Mouse (Mus musculus): ENCODE measurements around the gene Pwp2.
"Not testable (repeated sequence)": the region's sequence is repeated elsewhere in the genome, so short reads cannot be mapped to it uniquely, and the experiment has no call there.

Pwp2 gene

DNA sequence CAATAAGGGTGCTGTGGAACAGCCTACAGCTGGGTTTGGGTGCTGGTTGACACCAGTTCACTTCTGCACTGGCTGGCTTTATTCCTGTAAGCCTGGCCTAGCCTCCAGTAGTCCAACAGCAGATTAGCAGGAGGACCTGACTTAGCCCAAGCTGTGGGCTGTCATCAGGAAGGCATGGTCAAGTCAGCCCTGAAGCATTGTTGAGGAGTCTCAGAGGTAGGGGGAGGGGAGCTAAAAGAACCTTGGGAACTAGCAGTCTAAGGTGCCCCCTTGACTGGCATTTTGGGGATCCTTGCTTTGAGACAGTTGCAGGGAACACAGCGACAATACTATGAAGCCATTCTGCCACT lies 44.7 kb downstream of the Pwp2 start:
- no peak for DNase-seq (ENCODE audit: low read depth)

DNA sequence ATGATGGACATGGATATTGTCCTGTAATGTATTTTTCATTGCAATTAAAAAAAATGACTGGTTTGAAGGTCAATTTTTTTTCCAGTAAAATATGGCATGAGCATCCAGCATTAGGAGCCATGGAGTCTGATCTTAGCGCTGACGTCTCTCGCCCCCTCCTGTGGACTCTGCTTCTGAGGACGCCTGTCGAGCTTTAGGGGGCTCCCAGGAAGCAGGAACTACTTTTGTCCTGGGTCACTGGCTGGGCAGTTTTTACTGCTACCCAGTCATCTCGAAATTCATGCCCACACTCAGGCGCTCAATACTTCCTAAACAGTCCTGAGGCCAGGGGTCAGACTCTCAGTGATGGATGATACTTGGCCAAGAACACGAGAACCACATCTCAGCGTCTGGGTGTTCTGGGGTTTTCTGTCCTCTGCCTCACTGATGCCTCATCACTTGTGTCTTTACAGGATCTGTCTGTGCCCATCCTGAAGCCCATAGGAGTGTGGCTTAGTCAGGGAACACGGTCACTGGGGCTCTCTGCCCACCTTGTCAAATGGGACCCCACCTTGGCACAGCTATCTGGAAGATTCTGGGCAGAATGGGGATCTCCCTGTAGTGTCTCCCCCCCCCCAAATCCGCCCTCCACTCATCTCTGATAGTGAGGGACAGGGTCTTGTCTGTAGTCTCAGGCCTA lies 45.2 kb downstream of the Pwp2 start:
- no peak for DNase-seq (ENCODE audit: low read depth)

DNA sequence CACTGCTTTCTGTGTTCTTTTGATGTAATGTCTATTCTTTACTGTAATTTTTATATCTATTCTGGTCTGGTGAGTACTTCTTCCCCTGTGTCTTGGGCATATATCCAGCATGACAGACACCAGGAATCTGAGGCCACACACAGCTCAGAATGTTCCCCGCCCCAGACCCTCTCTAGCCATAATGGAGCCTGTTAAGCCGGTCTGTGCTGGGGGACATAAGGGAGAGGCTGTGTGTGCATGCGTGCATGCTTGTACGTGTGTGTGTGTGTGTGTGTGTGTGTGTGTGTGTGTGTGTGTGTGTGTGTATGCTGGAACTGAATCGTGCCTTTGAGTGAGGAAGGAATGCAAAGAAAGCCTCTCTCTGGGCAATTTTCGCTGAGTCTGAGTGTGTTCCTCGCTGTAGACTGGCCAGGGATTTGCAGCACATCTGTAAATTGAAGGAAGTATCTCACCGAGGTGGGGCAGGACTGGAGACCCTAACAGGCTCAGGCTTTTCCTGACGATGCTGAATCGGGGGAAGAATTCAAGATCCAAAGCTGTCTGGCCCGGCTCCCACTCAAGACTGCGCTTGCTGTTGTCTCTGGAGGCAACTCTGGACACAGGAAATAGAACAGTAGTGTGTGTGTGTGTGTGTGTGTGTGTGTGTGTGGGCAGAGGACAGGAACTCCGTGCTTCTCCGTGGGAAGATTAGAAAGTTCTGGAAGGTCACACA lies 46.0 kb downstream of the Pwp2 start:
- no peak for DNase-seq (ENCODE audit: low read depth)

DNA sequence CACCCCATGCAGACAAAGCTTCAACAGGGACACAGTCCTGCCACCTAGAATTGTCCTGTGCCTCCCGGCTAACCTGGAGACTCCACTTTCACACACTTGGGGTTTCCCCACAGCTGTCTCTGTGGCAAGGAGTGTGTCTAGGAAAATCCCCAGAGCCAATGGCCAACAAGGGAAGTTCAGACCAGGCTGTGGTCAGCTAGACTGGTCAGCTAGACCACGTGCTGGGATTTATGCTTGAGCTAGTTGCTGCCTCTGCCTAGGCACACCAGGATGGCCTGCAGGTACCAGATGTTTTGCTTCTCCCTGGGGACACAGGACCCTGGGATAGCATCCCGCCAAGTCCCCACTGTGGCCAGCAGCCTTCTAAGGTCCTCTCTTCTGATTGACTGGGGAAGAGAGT lies 47.8 kb downstream of the Pwp2 start:
- DNase-seq (ENCODE audit: low read depth): no peak

DNA sequence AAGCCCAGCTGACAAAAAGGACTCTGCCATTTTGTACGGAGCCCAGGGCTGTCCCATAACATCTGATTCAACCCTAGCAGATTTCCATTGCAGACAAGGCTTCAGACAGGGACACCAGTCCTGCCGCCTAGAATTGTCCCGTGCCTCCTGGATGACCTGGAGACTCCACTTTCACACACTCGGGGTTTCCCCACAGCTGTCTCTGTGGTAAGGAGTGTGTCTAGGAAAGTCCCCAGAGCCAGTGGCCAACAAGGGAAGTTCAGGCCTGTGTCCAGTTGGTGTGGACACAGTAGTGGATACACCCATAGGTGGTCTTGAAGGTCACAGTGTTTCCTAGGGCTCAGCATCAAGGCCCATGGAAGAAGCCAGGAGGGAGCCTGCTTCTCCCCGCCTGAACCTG lies 49.0 kb downstream of the Pwp2 start:
- DNase-seq (ENCODE audit: low read depth): no peak

DNA sequence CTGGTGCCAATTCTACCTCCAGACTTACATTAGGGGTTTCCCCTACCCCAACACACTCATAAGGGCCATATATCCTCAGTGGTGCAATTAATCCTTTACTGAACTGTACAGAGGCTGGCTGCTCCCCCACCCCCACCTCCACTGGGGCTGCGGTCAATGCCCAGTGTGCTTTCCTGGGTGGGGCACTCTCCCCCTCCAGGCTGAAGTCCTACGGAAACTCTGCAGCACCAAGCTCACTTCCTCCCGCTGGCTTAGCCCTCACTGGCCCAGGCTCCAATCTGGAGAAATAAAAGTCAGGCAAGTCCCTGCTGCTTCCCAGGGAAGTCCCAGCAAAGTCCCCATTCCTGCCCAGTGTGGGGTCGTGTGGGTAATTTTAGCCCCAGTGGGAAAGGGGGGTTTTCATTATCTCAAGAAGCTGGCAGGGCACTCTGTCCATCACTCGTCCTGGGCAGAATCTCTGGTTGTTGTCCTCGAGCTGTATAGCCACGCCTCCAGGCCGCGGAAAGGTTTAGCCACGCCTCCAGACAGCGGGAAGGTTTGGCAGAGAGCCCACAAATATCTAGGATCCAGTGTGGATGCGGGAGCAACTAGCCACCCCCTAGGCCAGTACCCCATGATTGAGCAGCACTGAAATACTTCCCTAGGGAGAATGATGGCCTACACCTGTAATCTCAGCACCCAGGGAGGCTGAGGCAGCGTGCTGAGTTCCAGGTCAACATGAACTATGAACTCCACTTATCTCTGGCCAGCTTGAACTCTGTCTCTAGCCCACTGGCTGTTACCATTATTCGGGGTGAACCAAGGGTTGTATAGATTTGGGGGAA lies 49.8 kb downstream of the Pwp2 start:
- DNase-seq (ENCODE audit: low read depth): no peak

DNA sequence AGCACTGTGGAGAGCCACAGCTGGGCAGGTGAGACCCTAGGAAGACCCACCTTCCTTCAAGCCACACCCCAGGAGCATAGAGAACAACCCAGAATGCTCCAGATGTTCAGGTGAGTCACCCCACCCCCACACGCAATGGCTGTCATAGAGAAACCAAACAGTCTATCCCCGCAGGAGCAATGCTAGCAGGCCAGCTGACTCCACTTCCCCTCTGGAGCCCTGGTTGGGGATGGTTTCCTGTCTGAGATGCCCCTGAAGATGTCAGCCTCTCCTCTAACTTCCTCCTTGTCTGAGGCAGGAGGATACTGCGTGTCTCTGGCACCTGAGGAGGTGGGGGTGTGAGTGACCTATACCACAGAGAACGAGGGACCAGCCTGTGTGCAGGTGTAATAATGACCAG lies 50.5 kb downstream of the Pwp2 start:
- DNase-seq (ENCODE audit: low read depth): no peak

DNA sequence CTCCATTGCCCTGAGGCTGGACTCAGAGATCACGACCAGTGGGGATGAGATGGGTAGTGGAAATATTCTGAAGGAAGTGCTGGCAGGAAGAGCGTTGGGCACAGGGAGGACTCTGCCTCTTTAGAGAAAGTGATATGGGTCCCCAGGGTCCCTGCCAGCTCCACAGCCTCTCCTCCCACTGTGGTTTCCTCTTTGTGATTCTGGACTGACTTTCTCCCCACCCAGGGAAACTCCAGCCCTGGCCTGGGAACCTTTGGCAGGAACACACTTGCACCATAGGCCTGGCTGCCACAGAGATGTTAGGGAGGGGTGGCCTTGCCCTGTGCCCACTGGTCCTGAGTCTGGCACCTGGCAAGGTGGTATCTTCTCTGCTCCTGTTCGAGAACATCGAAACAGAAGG lies 55.0 kb downstream of the Pwp2 start:
- DNase-seq (ENCODE audit: low read depth): no peak

DNA sequence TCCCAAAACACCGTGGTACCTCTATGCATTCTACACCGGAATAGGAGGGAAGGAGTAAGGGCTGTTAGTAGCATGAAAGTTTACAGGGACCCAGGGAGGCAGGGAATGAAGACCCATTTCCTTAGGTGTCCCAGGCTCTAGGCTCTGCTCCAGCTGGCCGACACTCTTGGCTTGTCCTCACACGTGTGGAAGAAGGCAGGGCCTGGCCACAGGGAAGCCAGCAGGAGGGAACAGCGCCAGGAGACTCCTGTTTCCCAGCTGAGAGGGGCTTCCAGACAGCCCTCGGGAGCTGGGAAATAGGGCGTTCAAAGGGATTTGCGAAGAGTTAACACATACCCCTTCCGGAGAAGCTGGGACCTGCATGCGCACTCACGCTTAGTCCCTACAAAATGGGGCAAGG lies 55.5 kb downstream of the Pwp2 start:
- DNase-seq (ENCODE audit: low read depth): no peak

DNA sequence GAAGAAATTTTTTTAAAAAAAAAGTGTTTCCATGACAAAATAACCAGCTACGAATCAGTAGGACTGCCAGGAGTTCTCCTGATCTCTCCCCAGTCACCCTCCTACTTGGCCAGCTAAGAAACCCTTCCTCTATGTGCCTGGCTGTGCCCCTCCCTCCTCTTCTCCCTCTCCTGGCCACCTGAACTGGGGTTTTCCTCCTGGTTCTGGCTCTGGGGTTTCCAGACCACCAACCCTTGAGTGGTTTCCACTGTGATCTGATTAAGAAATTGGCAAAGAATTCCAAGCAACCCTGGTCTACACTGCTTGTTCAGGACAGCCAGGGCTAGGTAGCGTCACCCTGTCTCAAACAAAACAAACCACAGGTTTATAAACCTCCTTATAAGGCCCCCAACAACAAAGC lies 56.3 kb downstream of the Pwp2 start:
- no peak for DNase-seq (ENCODE audit: low read depth)

DNA sequence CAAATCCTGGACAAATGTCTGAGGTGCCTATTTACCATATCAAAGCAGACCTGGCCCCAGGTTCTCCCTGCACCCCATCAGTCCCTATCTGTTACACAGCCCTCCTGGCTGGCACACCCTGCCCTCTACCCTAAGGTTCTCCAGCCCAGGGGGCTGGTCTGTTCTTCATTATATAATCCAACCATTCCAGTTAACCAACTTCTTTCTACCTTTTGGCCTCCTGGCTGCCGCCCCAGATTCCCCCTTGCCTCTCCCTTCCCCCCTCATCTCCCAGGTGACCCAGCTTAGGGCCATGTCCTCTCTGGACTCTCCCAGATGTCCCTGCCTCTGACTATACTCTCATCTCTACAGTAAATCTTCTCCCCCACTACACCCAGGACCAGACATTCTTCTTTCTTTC lies 57.0 kb downstream of the Pwp2 start:
- no peak for DNase-seq (ENCODE audit: low read depth)

DNA sequence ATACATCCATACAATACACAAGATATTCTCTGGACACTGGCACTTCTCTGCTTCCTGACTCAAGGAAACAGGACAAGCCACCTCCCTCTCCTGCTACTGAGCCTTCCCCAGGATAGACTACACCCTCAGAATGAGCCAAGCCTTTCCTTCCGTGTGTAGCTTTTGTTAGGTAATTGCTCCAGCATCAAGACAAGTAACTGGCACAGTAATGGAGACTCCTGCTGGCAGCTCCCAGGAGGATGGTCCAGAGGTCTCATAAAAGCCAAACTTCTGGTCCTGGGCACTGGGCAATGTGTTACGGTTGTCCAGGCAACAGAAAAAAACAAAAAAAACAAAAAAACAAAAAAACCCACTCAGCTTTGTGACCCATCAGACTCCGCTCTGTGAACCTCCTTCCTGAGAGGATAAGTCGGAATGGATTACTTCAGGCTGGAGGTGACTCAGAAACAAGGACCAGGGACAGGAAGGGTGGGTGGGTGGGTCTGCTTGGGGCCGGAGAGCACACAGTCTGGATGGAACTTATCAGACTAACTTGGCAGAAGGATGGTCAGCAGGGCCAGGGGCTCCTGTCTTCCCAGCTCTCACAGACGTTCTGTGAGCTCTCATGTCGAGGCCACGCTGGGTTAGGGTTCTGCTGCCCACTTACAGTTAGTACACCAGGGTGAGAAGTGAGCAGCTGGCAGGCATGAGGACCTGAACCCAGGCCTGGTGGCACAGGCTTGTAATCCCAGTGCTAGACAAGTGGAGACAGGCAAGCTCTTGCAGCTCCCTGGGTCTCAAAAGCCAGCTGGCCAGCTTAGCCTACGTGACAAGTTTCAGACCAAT lies 57.7 kb downstream of the Pwp2 start:
- DNase-seq (ENCODE audit: low read depth): no peak

DNA sequence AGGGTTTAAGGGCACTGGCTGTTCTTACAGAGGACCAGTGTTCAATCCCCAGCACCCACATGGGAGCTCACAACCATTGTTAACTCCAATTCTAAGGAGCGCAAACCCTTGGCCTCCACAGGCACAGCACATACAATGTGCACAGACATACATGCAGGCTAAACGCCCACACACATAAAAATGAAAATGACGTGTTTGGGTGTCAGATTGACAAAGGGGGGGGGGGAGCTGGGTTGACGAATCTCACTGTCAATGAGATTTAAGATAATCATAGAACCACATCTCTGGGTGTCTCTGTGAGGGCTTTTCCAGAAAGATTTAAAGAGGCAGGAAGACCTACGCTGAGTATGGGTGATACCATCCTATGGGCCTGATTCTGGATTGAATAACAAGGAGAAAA lies 58.6 kb downstream of the Pwp2 start:
- DNase-seq (ENCODE audit: low read depth): no peak

DNA sequence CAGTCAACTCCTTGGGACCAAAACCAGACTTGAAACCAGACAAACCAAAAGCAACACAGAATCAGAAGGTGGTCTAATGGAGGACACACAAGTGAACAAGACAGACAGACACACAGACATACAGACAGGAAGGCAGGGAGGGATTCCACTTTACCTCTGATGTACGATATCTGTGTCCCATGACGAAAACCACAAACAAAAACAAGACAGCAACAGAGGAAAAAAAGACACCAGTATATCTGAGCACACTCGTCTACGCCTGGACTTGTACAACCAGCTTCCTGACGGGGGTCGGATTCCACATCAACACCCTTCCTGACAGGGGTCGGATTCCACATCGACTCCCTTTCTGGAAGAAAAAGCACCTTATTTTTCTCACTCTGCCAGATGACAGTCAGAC lies 59.9 kb downstream of the Pwp2 start:
- DNase-seq (ENCODE audit: low read depth): not testable (repeated sequence)

DNA sequence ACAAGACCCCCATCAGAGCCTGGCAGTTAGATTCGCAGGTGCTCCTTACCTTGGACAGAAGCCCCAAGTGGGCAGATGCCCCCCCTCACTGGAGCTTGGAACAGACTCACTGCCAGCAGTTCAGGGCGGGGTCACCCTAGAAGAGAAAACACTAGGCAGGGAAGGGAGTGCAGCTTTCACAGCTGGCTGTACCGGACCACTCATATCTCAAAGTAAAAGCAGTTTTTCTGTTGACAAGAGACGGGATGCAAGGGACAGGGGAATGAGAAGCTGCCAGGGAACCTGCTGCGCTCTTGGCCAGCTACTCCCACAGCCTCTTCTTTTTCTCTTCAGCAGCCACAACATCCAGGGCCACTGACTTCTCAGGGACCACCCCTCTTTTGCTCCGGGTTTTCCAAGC lies 60.8 kb downstream of the Pwp2 start:
- not testable (repeated sequence) for DNase-seq (ENCODE audit: low read depth)

Measured in 416B (cell line).